Mouse (Mus musculus): ENCODE measurements around the gene Gadl1. TPM values are rescaled to one million over a fixed set of nuclear protein-coding genes. Genes with fewer than 3 reads are reported as not detected.

The Gadl1 gene
- total RNA-seq (2014; rRNA removed) (not detected in 2 replicates), polyA plus RNA-seq (2012; rRNA removed) (not detected in 2 replicates)

DNA sequence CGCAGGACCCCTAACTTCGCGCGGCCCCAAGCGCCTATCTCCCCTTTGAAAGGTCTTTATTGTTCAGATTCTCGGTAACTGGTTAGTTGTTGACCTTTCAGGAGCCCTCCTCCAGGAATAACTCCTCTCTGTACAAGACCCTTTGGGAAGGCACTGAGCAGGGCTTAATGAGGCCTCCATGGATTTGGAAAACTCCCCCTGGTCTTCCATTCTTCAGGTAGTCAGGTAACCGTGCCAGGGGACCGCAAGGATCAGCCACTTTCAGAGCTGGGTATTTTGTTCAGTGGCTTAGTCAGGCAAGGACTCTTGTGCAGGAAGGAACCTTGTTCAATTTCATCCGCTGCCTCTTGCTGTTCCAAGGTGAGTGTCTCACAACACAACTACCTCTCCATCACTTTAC is at the start of gene Gadl1:
Gadl1 (plus strand) TSS at position 301 of the 400 bp plus-strand sequence.
- no peak for TF ChIP-seq CTCF (IDR thresholded peaks at IDR 0.05; ENCODE audit: low read depth, low read length)
- TF ChIP-seq POLR2A (IDR thresholded peaks at IDR 0.05; ENCODE audit: extremely low read depth, insufficient read depth, low read length): no peak
- 63% methylated on average over 9 of the region's 9 CpGs for WGBS
- H3K27me3 ChIP-seq (ENCODE audit: control insufficient read depth, insufficient read depth, low read length): no peaks in the 10 kb centered on the region
- H3K4me1 ChIP-seq (ENCODE audit: control insufficient read depth, insufficient read depth, low read length): no peaks in the 10 kb centered on the region
- no peaks in the 10 kb centered on the region for H3K79me2 ChIP-seq (ENCODE audit: control insufficient read depth, insufficient read depth, low read length)
- DNase-seq (ENCODE audit: extremely low read depth, low read depth, low spot score): no peak
- H3K27ac ChIP-seq (replicated peaks; ENCODE audit: insufficient read depth, low read depth, low read length): no peak within 1 kb of the TSS
- H3K9ac ChIP-seq (ENCODE audit: low read depth, low read length): no peak within 1 kb of the TSS
- no peaks in the 10 kb centered on the region for H3K36me3 ChIP-seq (ENCODE audit: control insufficient read depth, insufficient read depth, low read length)
- H3K4me3 ChIP-seq (ENCODE audit: insufficient read depth, low read depth, low read length): no peak within 1 kb of the TSS

DNA sequence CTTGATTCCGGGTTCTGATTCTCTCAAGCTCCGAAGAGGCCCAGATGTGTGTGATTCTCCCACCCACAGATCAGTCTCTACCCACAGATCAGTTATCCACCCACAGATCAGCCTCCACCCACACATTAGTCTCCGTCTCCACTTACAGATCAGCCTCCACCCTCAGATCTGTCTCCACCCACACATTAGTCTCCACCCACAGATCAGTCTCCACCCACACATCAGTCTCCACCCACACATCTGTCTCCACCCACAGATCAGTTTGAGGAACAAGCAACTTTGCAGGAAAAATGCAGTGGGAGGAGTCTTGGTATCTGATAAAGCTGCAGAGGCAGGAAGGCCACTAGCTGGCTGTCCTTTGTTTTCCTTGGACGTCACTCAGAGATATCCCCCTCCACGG is 46.5 kb upstream of the Gadl1 start:
- Histone ChIP-seq H3K27me3 (ENCODE audit: control insufficient read depth, insufficient read depth, low read length) (no peaks in the 10 kb centered on the region), H3K27ac (replicated peaks; ENCODE audit: insufficient read depth, low read depth, low read length) (no peak overlapping the region), H3K4me3 (ENCODE audit: insufficient read depth, low read depth, low read length) (no peak overlapping the region), H3K36me3 (ENCODE audit: control insufficient read depth, insufficient read depth, low read length) (no peaks in the 10 kb centered on the region), H3K4me1 (ENCODE audit: control insufficient read depth, insufficient read depth, low read length) (no peaks in the 10 kb centered on the region; the same call in 1 of the 2 replicates), H3K9ac (ENCODE audit: low read depth, low read length) (no peak overlapping the region), H3K79me2 (ENCODE audit: control insufficient read depth, insufficient read depth, low read length) (no peaks in the 10 kb centered on the region)
- DNase-seq (ENCODE audit: extremely low read depth, low read depth, low spot score): peak; percentile 3
- TF ChIP-seq POLR2A (IDR thresholded peaks at IDR 0.05; ENCODE audit: extremely low read depth, insufficient read depth, low read length) (no peak), CTCF (IDR thresholded peaks at IDR 0.05; ENCODE audit: low read depth, low read length) (no peak)
- 67% methylated on average over 5 of the region's 5 CpGs for WGBS

GRCm38 (mm10) chr9:115863326-115863725 is 45.9 kb upstream of the Gadl1 start:
- no peak overlapping the region for H3K4me3 ChIP-seq (ENCODE audit: insufficient read depth, low read depth, low read length)
- no peak for DNase-seq (ENCODE audit: extremely low read depth, low read depth, low spot score)
- TF ChIP-seq CTCF (IDR thresholded peaks at IDR 0.05; ENCODE audit: low read depth, low read length): peak; percentile 20; the same call in 1 of the 2 replicates
- TF ChIP-seq POLR2A (IDR thresholded peaks at IDR 0.05; ENCODE audit: extremely low read depth, insufficient read depth, low read length): no peak
- H3K4me1 ChIP-seq (ENCODE audit: control insufficient read depth, insufficient read depth, low read length): no peaks in the 10 kb centered on the region; the same call in 1 of the 2 replicates
- no peak overlapping the region for H3K27ac ChIP-seq (replicated peaks; ENCODE audit: insufficient read depth, low read depth, low read length)
- 71% methylated on average over 6 of the region's 6 CpGs for WGBS
- H3K27me3 ChIP-seq (ENCODE audit: control insufficient read depth, insufficient read depth, low read length): no peaks in the 10 kb centered on the region
- H3K79me2 ChIP-seq (ENCODE audit: control insufficient read depth, insufficient read depth, low read length): no peaks in the 10 kb centered on the region
- no peak overlapping the region for H3K9ac ChIP-seq (ENCODE audit: low read depth, low read length)
- no peaks in the 10 kb centered on the region for H3K36me3 ChIP-seq (ENCODE audit: control insufficient read depth, insufficient read depth, low read length)

DNA sequence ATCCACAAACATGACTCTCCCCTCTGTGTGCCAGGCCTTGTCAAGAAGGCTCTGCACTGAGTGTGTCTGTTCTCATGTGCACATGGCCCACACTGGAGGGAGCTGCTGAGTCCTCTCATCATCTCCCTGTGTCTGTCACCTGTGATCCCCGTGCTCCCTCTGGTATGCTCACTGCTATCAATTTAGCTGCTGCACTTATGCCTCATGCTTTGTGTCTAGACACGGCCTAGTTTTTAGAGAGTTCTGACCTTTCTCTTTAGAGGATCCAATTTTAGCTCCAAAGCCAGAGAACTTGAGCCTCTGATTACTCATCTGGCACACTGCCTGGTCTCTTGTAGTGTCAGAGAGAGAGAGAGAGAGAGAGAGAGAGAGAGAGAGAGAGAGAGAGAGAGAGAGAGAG is 42.0 kb upstream of the Gadl1 start:
- H3K4me1 ChIP-seq (ENCODE audit: control insufficient read depth, insufficient read depth, low read length): no peaks in the 10 kb centered on the region; the same call in 1 of the 2 replicates
- no peak overlapping the region for H3K4me3 ChIP-seq (ENCODE audit: insufficient read depth, low read depth, low read length)
- no peaks in the 10 kb centered on the region for H3K27me3 ChIP-seq (ENCODE audit: control insufficient read depth, insufficient read depth, low read length)
- 26% methylated on average over 2 of the region's 2 CpGs for WGBS
- H3K36me3 ChIP-seq (ENCODE audit: control insufficient read depth, insufficient read depth, low read length): no peaks in the 10 kb centered on the region
- no peaks in the 10 kb centered on the region for H3K79me2 ChIP-seq (ENCODE audit: control insufficient read depth, insufficient read depth, low read length)
- TF ChIP-seq POLR2A (IDR thresholded peaks at IDR 0.05; ENCODE audit: extremely low read depth, insufficient read depth, low read length): no peak
- TF ChIP-seq CTCF (IDR thresholded peaks at IDR 0.05; ENCODE audit: low read depth, low read length): no peak
- DNase-seq (ENCODE audit: extremely low read depth, low read depth, low spot score): peak; percentile 4
- H3K9ac ChIP-seq (ENCODE audit: low read depth, low read length): no peak overlapping the region
- no peak overlapping the region for H3K27ac ChIP-seq (replicated peaks; ENCODE audit: insufficient read depth, low read depth, low read length)

GRCm38 (mm10) chr9:115870168-115870567 is 39.1 kb upstream of the Gadl1 start:
- no peak for DNase-seq (ENCODE audit: extremely low read depth, low read depth, low spot score)
- 84% methylated on average over 13 of the region's 13 CpGs for WGBS
- no peaks in the 10 kb centered on the region for H3K36me3 ChIP-seq (ENCODE audit: control insufficient read depth, insufficient read depth, low read length)
- no peak for TF ChIP-seq CTCF (IDR thresholded peaks at IDR 0.05; ENCODE audit: low read depth, low read length)
- no peak for TF ChIP-seq POLR2A (IDR thresholded peaks at IDR 0.05; ENCODE audit: extremely low read depth, insufficient read depth, low read length)
- H3K9ac ChIP-seq (ENCODE audit: low read depth, low read length): no peak overlapping the region
- H3K27me3 ChIP-seq (ENCODE audit: control insufficient read depth, insufficient read depth, low read length): no peaks in the 10 kb centered on the region
- no peaks in the 10 kb centered on the region for H3K79me2 ChIP-seq (ENCODE audit: control insufficient read depth, insufficient read depth, low read length)
- H3K4me1 ChIP-seq (ENCODE audit: control insufficient read depth, insufficient read depth, low read length): no peaks in the 10 kb centered on the region; the same call in 1 of the 2 replicates
- no peak overlapping the region for H3K4me3 ChIP-seq (ENCODE audit: insufficient read depth, low read depth, low read length)
- H3K27ac ChIP-seq (replicated peaks; ENCODE audit: insufficient read depth, low read depth, low read length): no peak overlapping the region

GRCm38 (mm10) chr9:115870640-115871039 is 38.6 kb upstream of the Gadl1 start:
- Histone ChIP-seq H3K27ac (replicated peaks; ENCODE audit: insufficient read depth, low read depth, low read length) (no peak overlapping the region), H3K79me2 (ENCODE audit: control insufficient read depth, insufficient read depth, low read length) (no peaks in the 10 kb centered on the region), H3K36me3 (ENCODE audit: control insufficient read depth, insufficient read depth, low read length) (no peaks in the 10 kb centered on the region), H3K9ac (ENCODE audit: low read depth, low read length) (no peak overlapping the region), H3K4me1 (ENCODE audit: control insufficient read depth, insufficient read depth, low read length) (no peaks in the 10 kb centered on the region; the same call in 1 of the 2 replicates), H3K4me3 (ENCODE audit: insufficient read depth, low read depth, low read length) (no peak overlapping the region), H3K27me3 (ENCODE audit: control insufficient read depth, insufficient read depth, low read length) (no peaks in the 10 kb centered on the region)
- 86% methylated on average over 5 of the region's 5 CpGs for WGBS
- TF ChIP-seq POLR2A (IDR thresholded peaks at IDR 0.05; ENCODE audit: extremely low read depth, insufficient read depth, low read length): no peak
- TF ChIP-seq CTCF (IDR thresholded peaks at IDR 0.05; ENCODE audit: low read depth, low read length): no peak
- no peak for DNase-seq (ENCODE audit: extremely low read depth, low read depth, low spot score)
